Mouse (Mus musculus) heart, postnatal 0 days (tissue): ENCODE measurements around the gene Btnl2. TPM values are rescaled to one million over a fixed set of nuclear protein-coding genes. Genes with fewer than 3 reads are reported as not detected.
"Not testable (repeated sequence)": the region's sequence is repeated elsewhere in the genome, so short reads cannot be mapped to it uniquely, and the experiment has no call there.

Experiments
- ATAC-seq: fragments of 200-750 bp; cut with Nextera tagmentation; 2 replicates; pipeline ENCODE4 v1.8.0; 2017; ENCODE audit warnings: low read depth, moderate number of reproducible peaks, moderate library complexity; ENCODE audit not compliant: insufficient read depth
- DNase-seq: peaks from one replicate; pipeline ENCODE4 v3.0.0-alpha.2; 2016; ENCODE audit warnings: low spot score
- H3K27ac ChIP-seq: fragments of 300-500 bp; sonication (generic); 2 replicates; pipeline ENCODE4 v1.5.1; 2014; ENCODE audit warnings: low read depth, mild to moderate bottlenecking
- H3K27me3 ChIP-seq: fragments of 300-500 bp; sonication (generic); 2 replicates; pipeline ENCODE4 v1.6.1; 2014; ENCODE audit warnings: low read length, mixed read lengths; ENCODE audit not compliant: control insufficient read depth, insufficient read depth
- H3K36me3 ChIP-seq: fragments of 300-500 bp; sonication (generic); replicated peaks from 2 replicates; pipeline ENCODE4 v1.6.1; 2014; ENCODE audit warnings: low read length, mixed read lengths; ENCODE audit not compliant: control insufficient read depth, insufficient read depth
- H3K4me1 ChIP-seq: fragments of 300-500 bp; sonication (generic); 2 replicates; pipeline ENCODE4 v1.6.1; 2014; ENCODE audit warnings: antibody characterized with exemption; ENCODE audit not compliant: control insufficient read depth, insufficient read depth
- H3K4me2 ChIP-seq: fragments of 300-500 bp; sonication (generic); 2 replicates; pipeline ENCODE4 v1.6.1; 2014; ENCODE audit warnings: low read depth, mild to moderate bottlenecking, low read length, moderate library complexity
- H3K4me3 ChIP-seq: fragments of 300-500 bp; sonication (generic); 2 replicates; pipeline ENCODE4 v1.5.1; 2014; ENCODE audit warnings: low read depth, low read length
- H3K9ac ChIP-seq: fragments of 300-500 bp; sonication (generic); replicated peaks from 2 replicates; pipeline ENCODE4 v1.6.1; 2014; ENCODE audit warnings: low read depth, low read length, mixed read lengths
- H3K9me3 ChIP-seq: fragments of 300-500 bp; sonication (generic); replicated peaks from 2 replicates; pipeline ENCODE4 v1.6.1; 2016; ENCODE audit warnings: low read length; ENCODE audit not compliant: control insufficient read depth
- CTCF ChIP-seq: IDR thresholded peaks from 2 replicates; pipeline ENCODE4 v1.5.1; 2016; ENCODE audit warnings: antibody characterized with exemption, control low read depth, low read depth
- EP300 ChIP-seq: IDR thresholded peaks from 2 replicates; pipeline ENCODE4 v1.6.1; 2016; ENCODE audit warnings: antibody characterized with exemption, low read depth
- WGBS: fragments of 180-500 bp; shearing (Covaris S2); extraction: QIAGEN DNeasy Blood & Tissue Kit; methylation state at CpG from one replicate; pipeline ENCODE4 v1.1.7; 2014; 5-methylcytosine and 5-hydroxymethylcytosine counted together
- polyA plus RNA-seq: library from polyadenylated mRNA; unstranded; fragments of >200 nt; fragmentation: Nextera tagmentation; extraction: Ambion mirVana; gene quantifications from 2 replicates; pipeline ENCODE4 v1.2.1, GENCODE M21; 2015
- total RNA-seq: library from RNA; depleted of rRNA; stranded (reverse); fragments of >200 nt; gene quantifications from 2 replicates; pipeline ENCODE4 v1.2.3, GENCODE M21; 2014; ENCODE audit warnings: low replicate concordance

The Btnl2 gene
- total and polyA plus RNA-seq, 2 experiments from 2014 or later, result not detected

GRCm38 (mm10) chr17:34309683-34310385 is 44.8 kb upstream of the Btnl2 start:
- Histone ChIP-seq H3K27ac (peak overlapping the region; percentile 26; the same call in 1 of the 2 replicates), H3K4me3 (peak overlapping the region; percentile 51), H3K4me1 (0 out of 2 replicates have a peak, but pooled peaks cover 6% of the 10 kb centered on the region), H3K36me3 (no peaks in the 10 kb centered on the region), H3K4me2 (peak overlapping the region; percentile 64), H3K9me3 (no peaks in the 10 kb centered on the region), H3K27me3 (no peaks in the 10 kb centered on the region), H3K9ac (peak overlapping the region; percentile 37)
- TF ChIP-seq EP300, result no peak
- TF ChIP-seq CTCF, result no peak
- ATAC-seq, result peak; percentile 86
- WGBS, result 20% methylated on average over 38 of the region's 38 CpGs
- peak; percentile 64 for DNase-seq

GRCm38 (mm10) chr17:34310526-34310925 is 44.1 kb upstream of the Btnl2 start:
- H3K27ac ChIP-seq, H3K4me3 ChIP-seq, H3K9me3 ChIP-seq, H3K4me1 ChIP-seq, DNase-seq, H3K36me3 ChIP-seq, ATAC-seq, H3K4me2 ChIP-seq, H3K27me3 ChIP-seq, H3K9ac ChIP-seq: not testable (repeated sequence)
- WGBS, result 63% methylated on average over 3 of the region's 3 CpGs

GRCm38 (mm10) chr17:34312185-34312584 is 42.4 kb upstream of the Btnl2 start:
- H3K27me3 ChIP-seq, result no peaks in the 10 kb centered on the region
- no peak overlapping the region for H3K4me2 ChIP-seq
- ATAC-seq, result no peak
- DNase-seq, result no peak
- H3K9me3 ChIP-seq, result no peaks in the 10 kb centered on the region
- 79% methylated on average over 1 of the region's 1 CpGs for WGBS
- H3K9ac ChIP-seq, result no peak overlapping the region
- TF ChIP-seq EP300, result no peak
- TF ChIP-seq CTCF, result no peak
- H3K4me1 ChIP-seq, result 0 out of 2 replicates have a peak, but pooled peaks cover 6% of the 10 kb centered on the region
- no peaks in the 10 kb centered on the region for H3K36me3 ChIP-seq
- H3K27ac ChIP-seq, result no peak overlapping the region
- H3K4me3 ChIP-seq, result no peak overlapping the region

- WGBS, result 35% methylated on average over 3 of the region's 3 CpGs
- H3K4me1 ChIP-seq, result 0 out of 2 replicates have a peak, but pooled peaks cover 6% of the 10 kb centered on the region
- H3K27me3 ChIP-seq, result no peaks in the 10 kb centered on the region
- no peak overlapping the region for H3K9ac ChIP-seq
- no peak overlapping the region for H3K4me2 ChIP-seq
- no peak for TF ChIP-seq EP300
- TF ChIP-seq CTCF, result peak; percentile 87
- H3K27ac ChIP-seq, result no peak overlapping the region
- no peak overlapping the region for H3K4me3 ChIP-seq
- H3K36me3 ChIP-seq, result no peaks in the 10 kb centered on the region
- H3K9me3 ChIP-seq, result no peaks in the 10 kb centered on the region
- ATAC-seq (peak; percentile 52; the same call in 1 of the 2 replicates), DNase-seq (peak; percentile 64)
Measured at GRCm38 (mm10) chr17:34313393-34313792, 41.2 kb upstream of the Btnl2 start.

GRCm38 (mm10) chr17:34314286-34314685 is 40.3 kb upstream of the Btnl2 start:
- WGBS, result 67% methylated on average over 9 of the region's 9 CpGs
- TF ChIP-seq CTCF, result no peak
- no peak for TF ChIP-seq EP300
- H3K4me1 ChIP-seq, result 0 out of 2 replicates have a peak, but pooled peaks cover 3% of the 10 kb centered on the region
- DNase-seq (no peak), ATAC-seq (no peak)
- H3K27ac ChIP-seq, result no peak overlapping the region
- no peaks in the 10 kb centered on the region for H3K36me3 ChIP-seq
- H3K4me2 ChIP-seq, result no peak overlapping the region
- H3K9ac ChIP-seq, result no peak overlapping the region
- H3K4me3 ChIP-seq, result no peak overlapping the region
- H3K9me3 ChIP-seq, result no peaks in the 10 kb centered on the region
- H3K27me3 ChIP-seq, result peaks cover 3% of the 10 kb centered on the region; the same call in 1 of the 2 replicates

GRCm38 (mm10) chr17:34315512-34315911 is 39.1 kb upstream of the Btnl2 start:
- Histone ChIP-seq H3K9me3 (no peaks in the 10 kb centered on the region), H3K27ac (no peak overlapping the region), H3K4me2 (no peak overlapping the region), H3K4me3 (no peak overlapping the region), H3K27me3 (peaks cover 4% of the 10 kb centered on the region; the same call in 1 of the 2 replicates), H3K4me1 (no peaks in the 10 kb centered on the region), H3K36me3 (no peaks in the 10 kb centered on the region), H3K9ac (no peak overlapping the region)
- DNase-seq, result no peak
- no peak for ATAC-seq
- TF ChIP-seq CTCF, result no peak
- no peak for TF ChIP-seq EP300
- 60% methylated on average over 1 of the region's 1 CpGs for WGBS
